Mouse (Mus musculus): ENCODE measurements around the gene Grhl1.
"Not testable (repeated sequence)": the region's sequence is repeated elsewhere in the genome, so short reads cannot be mapped to it uniquely, and the experiment has no call there.

The Grhl1 gene

DNA sequence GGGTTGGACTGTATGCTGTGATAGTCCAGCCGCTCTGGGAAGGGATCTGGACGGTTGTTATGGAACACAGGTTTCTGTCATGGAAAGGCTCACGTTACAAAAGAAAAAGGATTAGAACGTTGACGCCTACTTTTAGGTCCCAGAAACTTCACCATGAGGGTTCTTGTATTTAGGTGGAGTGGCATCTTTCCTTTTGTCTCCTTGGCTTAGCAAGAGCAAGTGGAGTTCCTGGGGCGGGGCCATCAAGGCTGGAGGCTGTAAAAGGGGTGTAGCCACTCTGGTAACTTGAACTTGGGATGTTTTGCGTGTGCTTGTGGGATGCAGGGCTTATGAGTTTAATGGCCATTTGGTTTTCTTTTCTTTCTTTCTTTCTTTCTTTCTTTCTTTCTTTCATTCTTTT is 18.3 kb downstream of the Grhl1 start:
- ATAC-seq (ENCODE audit: low TSS enrichment), result no peak

DNA sequence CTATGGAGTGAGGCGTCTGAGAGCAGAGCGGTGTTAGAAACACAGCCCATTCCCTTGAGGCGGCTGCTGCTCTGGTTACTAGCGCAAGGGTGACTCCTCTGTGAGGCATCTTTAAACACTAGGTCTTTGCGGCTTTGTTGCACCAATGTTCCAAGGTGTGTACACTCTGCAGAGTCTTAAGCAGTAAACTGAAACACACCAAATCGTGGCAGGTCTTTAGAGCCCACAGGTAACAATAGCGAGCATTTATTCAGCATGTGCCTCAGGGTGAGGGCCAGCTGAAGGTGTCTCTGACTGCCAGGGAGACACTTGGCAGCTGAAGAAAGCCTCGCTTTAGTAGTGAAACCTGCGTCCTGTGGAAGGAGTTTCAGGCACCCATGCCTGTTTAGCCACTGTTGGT is 20.0 kb downstream of the Grhl1 start:
- ATAC-seq (ENCODE audit: low TSS enrichment), result no peak

DNA sequence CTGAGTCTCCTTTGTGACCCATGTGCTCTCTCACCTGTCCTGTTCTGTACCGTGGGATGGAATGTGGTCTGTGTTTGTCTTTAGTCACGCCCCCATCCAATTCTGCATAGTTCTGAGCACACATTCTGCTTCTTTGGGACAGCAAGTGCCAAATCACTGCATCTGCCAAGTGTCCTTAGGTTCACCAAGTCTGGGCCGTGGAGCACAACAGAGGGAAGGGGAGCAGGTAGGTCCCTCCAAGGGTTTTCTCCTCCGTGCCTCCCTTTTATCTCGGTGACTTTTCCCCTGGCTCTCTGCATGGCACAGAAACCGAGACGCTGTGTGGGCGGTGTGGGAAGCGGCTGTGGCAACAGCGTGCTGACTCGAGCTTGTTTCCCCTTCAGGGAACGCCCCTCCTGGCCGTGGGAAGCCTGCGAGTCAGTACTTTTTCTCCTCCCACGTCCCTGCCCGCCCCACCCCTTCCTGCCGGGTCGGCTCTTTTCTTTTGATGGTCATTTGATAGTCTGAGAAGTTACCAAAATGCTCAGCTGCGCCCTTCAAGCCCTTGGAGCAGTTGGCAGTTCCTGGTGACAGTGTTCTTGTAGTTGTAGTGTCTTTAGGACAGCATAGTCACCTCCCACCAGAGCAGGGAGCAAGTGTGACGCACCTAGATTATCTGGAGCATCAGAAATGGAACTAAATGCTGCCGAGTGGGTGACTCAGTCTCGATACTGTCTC is 21.0 kb downstream of the Grhl1 start:
- peak; percentile 67 for ATAC-seq (ENCODE audit: low TSS enrichment)

DNA sequence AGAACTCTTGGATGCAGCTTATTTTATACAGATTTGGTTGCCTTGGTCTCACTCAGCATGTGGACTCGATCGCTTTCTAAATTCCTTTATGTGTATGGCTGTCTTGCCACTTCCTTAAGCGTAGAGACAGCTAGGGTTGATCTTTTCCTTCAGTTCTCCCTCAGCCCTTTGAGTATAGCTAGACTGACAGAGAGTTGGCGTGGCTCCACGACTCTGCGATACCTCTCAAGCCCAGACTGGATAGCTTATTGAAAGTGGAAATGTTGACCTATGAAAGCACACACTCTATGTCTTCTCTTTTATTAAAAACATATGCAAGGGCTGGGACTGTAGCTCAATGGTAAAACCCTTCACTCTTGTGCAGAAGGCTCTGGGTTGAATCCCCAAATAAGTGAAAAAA is 25.3 kb downstream of the Grhl1 start:
- no peak for ATAC-seq (ENCODE audit: low TSS enrichment)

- ATAC-seq (ENCODE audit: low TSS enrichment), result peak; percentile 26; the same call in 1 of the 2 replicates
These were observed 27.3 kb downstream of the Grhl1 start for GRCm38 (mm10) chr12:24599366-24599895.

DNA sequence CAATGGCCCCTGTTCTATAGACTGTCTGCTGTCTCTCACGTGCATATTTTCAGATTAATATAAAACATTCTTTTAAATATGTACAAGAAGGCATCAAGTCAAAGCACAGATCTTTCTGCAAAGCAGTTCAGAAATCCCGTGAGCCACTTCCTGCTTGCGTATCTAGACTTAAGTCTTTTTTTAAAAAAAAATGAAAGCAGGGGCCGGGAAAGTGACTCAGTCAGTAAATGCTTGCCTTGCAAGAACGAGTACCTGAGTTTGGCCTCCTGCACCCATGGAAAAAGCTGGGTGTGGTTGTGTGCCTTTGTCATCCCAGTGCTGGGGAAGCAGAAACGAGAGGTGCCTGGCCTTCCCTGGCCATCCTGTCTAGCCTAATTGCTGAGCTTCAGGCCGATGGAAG is 28.0 kb downstream of the Grhl1 start:
- no peak for ATAC-seq (ENCODE audit: low TSS enrichment)

- ATAC-seq (ENCODE audit: low TSS enrichment), result peak; percentile 89
These were observed 28.7 kb downstream of the Grhl1 start for GRCm38 (mm10) chr12:24600806-24601205.

- no peak for ATAC-seq (ENCODE audit: low TSS enrichment)
These were observed 31.2 kb downstream of the Grhl1 start for GRCm38 (mm10) chr12:24603266-24603665.

- no peak for ATAC-seq (ENCODE audit: low TSS enrichment)
These were observed 34.1 kb downstream of the Grhl1 start for GRCm38 (mm10) chr12:24606166-24606565.

DNA sequence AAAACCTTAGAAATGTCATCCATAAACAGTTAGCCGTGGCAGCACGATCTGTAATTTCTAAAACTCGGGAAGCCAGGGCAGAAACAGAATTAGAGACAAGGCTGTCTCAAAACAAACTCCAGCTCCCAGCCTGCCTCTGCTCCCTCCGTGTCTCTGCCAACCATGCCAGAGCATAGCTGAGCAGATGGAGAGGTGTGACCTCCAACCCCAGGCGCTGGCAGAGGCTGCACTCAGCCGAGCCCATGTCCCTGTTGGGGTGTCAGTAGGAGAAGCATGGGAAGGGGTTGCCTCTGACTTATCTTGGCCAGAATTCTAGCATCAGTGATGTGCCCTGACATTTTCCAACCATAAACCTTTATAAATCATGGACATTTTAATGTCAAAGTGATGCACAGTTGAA is 40.5 kb downstream of the Grhl1 start:
- no peak for ATAC-seq (ENCODE audit: low TSS enrichment)

DNA sequence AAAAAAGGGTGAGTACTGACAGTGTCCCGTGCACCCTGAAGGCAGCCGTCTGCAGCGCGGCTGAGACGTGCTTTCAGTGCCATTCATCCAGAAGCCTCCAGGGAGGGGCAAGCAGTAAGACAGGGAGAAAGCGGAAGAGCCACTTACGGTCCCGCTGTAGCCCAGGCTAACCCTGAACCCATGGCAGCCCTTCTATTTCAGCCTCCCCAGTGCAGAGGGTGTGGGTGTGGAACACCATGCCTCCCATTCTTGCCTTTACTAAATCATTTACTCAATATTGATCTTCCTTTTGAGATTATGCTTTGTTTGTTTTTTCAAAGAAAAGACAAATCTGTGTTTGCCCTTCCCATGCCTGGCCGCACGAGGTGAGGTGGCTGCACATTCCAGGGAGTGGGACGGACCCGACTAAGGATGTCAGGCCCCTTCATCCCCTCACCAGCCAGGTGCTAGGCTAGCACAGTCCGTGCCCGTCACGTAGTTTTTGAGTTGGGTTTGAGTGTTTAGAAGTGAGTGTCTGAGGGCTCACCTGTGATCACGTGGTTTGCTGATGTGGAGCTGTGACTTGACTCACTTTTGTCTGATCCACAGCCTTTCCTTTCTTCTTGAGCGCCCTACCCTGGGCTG is 42.5 kb downstream of the Grhl1 start:
- no peak for ATAC-seq (ENCODE audit: low TSS enrichment)

- ATAC-seq (ENCODE audit: low TSS enrichment), result no peak
These were observed 43.1 kb downstream of the Grhl1 start for GRCm38 (mm10) chr12:24615140-24615539.

DNA sequence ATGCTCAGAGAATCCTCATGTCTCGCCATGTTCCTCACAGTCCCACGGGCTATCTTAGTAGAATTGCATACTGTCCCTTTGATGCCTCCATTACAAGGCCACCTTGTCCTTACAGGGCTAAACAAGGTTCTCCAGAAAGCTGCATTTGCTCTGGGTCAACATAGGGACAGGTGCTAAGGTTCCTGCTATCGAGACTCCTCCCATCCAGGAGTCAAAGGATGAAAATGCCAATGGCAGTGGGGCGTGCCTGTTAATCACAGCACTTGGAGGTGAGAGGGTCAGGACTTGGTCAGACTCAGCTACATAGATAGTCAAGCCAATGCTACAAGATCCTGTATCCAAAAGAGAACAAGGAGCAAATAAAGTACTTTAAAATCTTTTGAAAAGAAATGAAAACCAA is 47.4 kb downstream of the Grhl1 start:
- no peak for ATAC-seq (ENCODE audit: low TSS enrichment)

DNA sequence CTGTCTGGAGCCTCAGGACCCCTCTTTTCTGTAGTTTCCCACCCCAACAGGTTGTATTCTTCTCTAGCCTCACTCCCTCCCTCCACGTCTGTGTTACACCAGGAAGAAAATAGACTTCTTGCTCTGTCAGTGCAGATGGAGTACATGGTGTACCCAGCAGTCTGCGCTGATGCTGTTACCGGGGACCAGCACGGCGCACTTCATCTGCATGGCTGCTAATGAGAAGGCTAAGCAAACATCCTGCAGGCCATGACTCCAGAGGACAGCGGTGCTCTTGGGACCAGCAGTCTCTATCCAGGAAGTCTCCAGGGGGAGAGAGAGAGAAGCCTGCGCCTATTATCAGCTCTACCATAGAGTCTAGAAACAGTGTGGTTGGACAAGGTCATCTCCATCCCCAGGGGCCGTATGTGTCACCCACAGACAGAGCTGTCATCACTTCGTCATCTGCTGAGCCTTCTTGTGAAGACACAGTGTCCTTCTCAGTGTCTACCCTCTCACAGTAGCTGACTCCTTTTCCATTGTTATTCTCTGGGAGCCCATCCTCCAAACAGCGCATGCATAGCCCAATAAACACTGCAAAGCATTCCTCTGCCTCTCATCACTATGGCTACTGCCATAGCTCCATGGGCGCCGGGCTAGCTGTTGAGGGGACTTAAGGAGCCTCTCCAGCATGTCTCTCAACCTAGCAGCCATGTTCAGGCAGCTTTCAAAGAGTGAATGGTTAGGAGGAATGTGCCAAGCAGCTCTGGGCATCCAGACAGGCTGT is 51.6 kb downstream of the Grhl1 start:
- ATAC-seq (ENCODE audit: low TSS enrichment), result no peak

GRCm38 (mm10) chr12:24626401-24626800 is 54.3 kb downstream of the Grhl1 start:
- ATAC-seq (ENCODE audit: low TSS enrichment), result no peak

DNA sequence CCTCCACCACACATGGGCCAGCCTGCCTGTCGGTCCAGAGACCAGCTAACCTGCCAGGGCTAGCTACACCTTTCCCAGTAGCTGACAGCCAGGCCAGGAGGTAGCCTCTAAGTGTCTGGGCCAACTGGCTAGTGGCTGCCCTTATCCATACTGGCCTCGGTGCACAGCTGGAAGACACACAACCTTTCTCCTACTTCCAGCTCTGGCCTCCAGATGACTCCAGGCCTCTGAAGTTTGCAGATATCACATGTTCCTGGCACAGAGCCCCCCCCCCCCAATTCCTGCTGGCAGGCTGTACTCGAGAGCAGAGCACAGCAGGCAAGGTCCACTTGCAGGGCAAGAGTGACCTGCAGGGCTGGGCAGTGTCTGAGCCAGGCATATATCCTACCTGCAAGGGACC is 55.1 kb downstream of the Grhl1 start:
- ATAC-seq (ENCODE audit: low TSS enrichment), result no peak

DNA sequence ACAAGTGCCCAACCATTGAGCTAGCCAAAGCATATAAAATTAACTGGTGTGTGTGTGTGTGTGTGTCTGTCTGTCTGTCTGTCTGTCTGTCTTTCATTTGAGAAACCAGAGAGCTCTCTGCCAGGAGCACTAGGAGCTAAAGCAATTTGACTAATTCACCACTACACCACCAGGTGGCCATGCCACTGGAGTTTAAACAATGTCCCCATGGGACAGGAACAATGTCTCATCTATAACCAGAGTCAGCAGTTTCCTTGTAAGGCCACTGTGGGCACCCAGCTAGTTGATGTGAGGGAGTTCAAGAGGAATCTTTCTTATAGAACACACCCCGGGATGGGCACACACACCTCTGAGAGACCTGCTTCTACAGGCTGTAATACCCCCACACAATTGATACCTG is 58.1 kb downstream of the Grhl1 start:
- no peak for ATAC-seq (ENCODE audit: low TSS enrichment)

GRCm38 (mm10) chr12:24632404-24632803 is 60.3 kb downstream of the Grhl1 start:
- ATAC-seq (ENCODE audit: low TSS enrichment), result no peak

- ATAC-seq (ENCODE audit: low TSS enrichment), result no peak
These were observed 61.7 kb downstream of the Grhl1 start for GRCm38 (mm10) chr12:24633753-24634191.

DNA sequence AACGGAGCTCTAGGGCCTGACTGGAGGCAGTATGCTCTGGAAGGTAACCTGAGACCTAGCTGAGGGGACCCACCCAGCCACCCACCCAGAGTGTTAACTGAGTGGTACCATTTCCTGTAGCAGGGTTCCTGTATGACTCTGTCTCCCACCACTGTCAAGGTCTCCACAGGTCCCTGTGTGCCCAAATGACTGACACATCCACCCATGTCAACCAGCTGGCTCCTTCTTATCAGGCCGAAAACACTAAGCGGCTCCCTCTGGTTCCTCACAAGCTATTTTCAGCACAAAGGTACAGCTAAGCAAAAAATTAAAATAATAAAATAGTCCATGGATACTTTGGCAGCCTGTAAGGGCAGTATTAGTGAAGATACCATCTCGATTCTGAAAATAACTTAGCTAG is 62.1 kb downstream of the Grhl1 start:
- no peak for ATAC-seq (ENCODE audit: low TSS enrichment)

- ATAC-seq (ENCODE audit: low TSS enrichment), result no peak
These were observed 62.6 kb downstream of the Grhl1 start for GRCm38 (mm10) chr12:24634648-24635047.

DNA sequence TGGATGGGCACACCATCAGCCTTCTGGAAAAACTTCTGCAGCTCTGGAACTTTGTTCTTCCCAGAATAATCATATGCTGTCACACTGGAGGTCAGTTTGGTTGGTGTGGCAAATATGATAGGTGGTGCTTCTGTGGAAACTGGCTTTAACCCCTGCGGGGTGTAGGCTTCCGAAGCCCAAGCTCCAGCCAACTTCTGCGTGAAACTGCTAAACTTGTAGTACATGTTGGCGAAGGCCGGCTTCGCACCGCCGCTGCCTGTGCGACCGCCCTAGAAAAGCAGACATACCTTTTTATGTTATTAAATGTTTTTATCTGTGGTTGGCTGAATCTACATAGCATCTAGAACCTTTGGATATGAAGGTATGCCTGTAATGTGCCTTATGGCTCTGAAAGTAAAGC is 66.7 kb downstream of the Grhl1 start:
- ATAC-seq (ENCODE audit: low TSS enrichment), result not testable (repeated sequence)

DNA sequence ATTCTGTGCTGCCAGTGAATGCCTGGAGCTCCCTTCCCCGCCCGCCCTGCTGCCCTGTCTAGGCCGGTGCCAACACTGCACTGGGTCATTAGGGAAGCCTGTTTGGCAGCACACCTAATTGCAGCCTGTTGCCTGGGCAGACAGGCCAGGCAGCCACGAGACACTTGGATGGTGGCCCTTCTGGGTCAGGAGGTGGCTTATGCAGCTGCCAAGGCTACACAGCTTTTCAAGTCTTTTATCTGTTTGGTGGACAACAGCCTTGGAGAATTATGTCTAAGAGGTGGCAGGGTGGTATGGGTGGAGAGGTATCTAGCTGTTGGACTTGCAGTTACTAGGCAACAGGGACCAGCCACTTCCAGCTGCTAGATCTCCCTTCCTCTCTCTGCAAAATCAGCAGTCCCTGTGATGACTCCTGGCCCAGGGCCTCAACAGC is 70.3 kb downstream of the Grhl1 start:
- peak; percentile 70 for ATAC-seq (ENCODE audit: low TSS enrichment)
